Mouse (Mus musculus) liver, embryonic 14 days (tissue): Measurements from ENCODE around the gene Zfp973. TPM values are rescaled to one million over a fixed set of nuclear protein-coding genes. Genes with fewer than 3 reads are reported as not detected.

Experiments used
- polyA plus RNA-seq: library from polyadenylated mRNA; depleted of rRNA; stranded (reverse); fragments of >200 nt; gene quantifications from 2 replicates; pipeline ENCODE4 v1.2.3, GENCODE M21; 2012; rRNA removed

Zfp973 gene
- 2.3 and 2.6 TPM in 2 replicates for polyA plus RNA-seq

GRCm38 (mm10) chr2:176670222-176670621, at the start of gene Zfp973:
Gene Zfp973, plus strand, starts transcription at chr2:176670522.

DNA sequence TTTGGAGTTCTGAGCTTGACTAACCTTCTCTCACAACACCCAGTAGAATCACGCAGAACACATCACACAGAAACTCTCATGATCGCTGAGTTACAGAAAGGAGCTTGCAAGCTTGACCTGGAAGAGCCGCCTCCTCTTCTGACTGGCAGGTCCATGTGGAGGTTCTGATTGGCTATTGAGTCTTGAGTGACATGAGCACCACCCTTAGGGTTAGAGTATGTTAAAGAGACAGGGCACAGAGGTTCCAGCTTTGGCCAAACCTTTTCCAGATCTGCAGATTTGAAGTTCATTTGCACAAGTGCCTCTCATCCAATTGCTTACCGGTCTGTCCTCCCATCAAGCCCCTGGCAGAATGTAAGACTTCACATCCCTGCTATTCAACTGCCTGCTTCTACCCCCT, 34.1 kb upstream of the Zfp973 start, which contains the start of gene Gm14308:
Gene Gm14308 (minus strand): TSS at position 101 of the 400 bp plus-strand sequence.

GRCm38 (mm10) chr2:176708051-176708450, 37.7 kb downstream of the Zfp973 start, which contains the start of gene Gm14305:
Gene Gm14305, plus strand, starts transcription at chr2:176708328.

Other genes with a start within 250 kb of the Zfp973 start
- gene Gm14435, start 246.9 kb upstream of the Zfp973 start, polyA plus RNA-seq = 0.16 and 0.33 TPM in 2 replicates
- gene Gm14434, start 183.7 kb upstream of the Zfp973 start, polyA plus RNA-seq = 1.3 and 1.6 TPM in 2 replicates
- not detected in 2 replicates for gene Zfp967, start 149.5 kb upstream of the Zfp973 start, polyA plus RNA-seq
- gene Gm14308, start 34.2 kb upstream of the Zfp973 start, polyA plus RNA-seq = 3.4 and 3.9 TPM in 2 replicates
- 3.3 and 3.4 TPM in 2 replicates for gene Gm14305, start 37.8 kb downstream of the Zfp973 start, polyA plus RNA-seq
- 2.7 and 3.3 TPM in 2 replicates for gene Gm14295, start 128.1 kb downstream of the Zfp973 start, polyA plus RNA-seq
- gene Gm14408, start 160.6 kb downstream of the Zfp973 start, polyA plus RNA-seq = not detected in 2 replicates